Mouse (Mus musculus) midbrain, embryonic 11.5 days (tissue): ENCODE measurements around the gene Spryd7. TPM values are rescaled to one million over a fixed set of nuclear protein-coding genes. Genes with fewer than 3 reads are reported as not detected.
"Not testable (repeated sequence)": the region's sequence is repeated elsewhere in the genome, so short reads cannot be mapped to it uniquely, and the experiment has no call there.

ENCODE experiments used
- ATAC-seq: fragments of 200-750 bp; cut with Nextera tagmentation; 2 replicates; pipeline ENCODE4 v1.8.0; 2017; ENCODE audit warnings: moderate TSS enrichment, moderate library complexity; ENCODE audit not compliant: low FRiP score
- DNase-seq: peaks from one replicate; pipeline ENCODE4 v3.0.0; 2015; ENCODE audit warnings: low spot score; ENCODE audit errors: missing footprints
- H3K27ac ChIP-seq: fragments of 300-500 bp; sonication (generic); 2 replicates; pipeline ENCODE4 v1.5.1; 2014; ENCODE audit warnings: low read depth, low read length
- H3K27me3 ChIP-seq: fragments of 300-500 bp; sonication (generic); 2 replicates; pipeline ENCODE4 v1.6.1; 2014; ENCODE audit warnings: mild to moderate bottlenecking, low read length, moderate library complexity, mixed read lengths; ENCODE audit not compliant: control insufficient read depth, insufficient read depth
- H3K36me3 ChIP-seq: fragments of 300-500 bp; sonication (generic); 2 replicates; pipeline ENCODE4 v1.6.1; 2014; ENCODE audit warnings: mild to moderate bottlenecking, low read length, moderate library complexity, mixed read lengths; ENCODE audit not compliant: control insufficient read depth, insufficient read depth
- H3K4me1 ChIP-seq: fragments of 300-500 bp; sonication (generic); 2 replicates; pipeline ENCODE4 v1.6.1; 2014; ENCODE audit warnings: low read length; ENCODE audit not compliant: control insufficient read depth, insufficient read depth
- H3K4me2 ChIP-seq: fragments of 300-500 bp; sonication (generic); 2 replicates; pipeline ENCODE4 v1.6.1; 2014; ENCODE audit warnings: mild to moderate bottlenecking, moderate library complexity
- H3K4me3 ChIP-seq: fragments of 300-500 bp; sonication (generic); 2 replicates; pipeline ENCODE4 v1.5.1; 2014; ENCODE audit warnings: low read depth, low read length
- H3K9ac ChIP-seq: fragments of 300-500 bp; sonication (generic); 2 replicates; pipeline ENCODE4 v1.6.1; 2014; ENCODE audit warnings: low read length
- H3K9me3 ChIP-seq: fragments of 300-500 bp; sonication (generic); 2 replicates; pipeline ENCODE4 v1.6.1; 2016; ENCODE audit warnings: low read length; ENCODE audit not compliant: control insufficient read depth
- WGBS: fragments of 180-500 bp; shearing (Covaris S2); extraction: QIAGEN DNeasy Blood & Tissue Kit; methylation state at CpG from one replicate; pipeline ENCODE4 v1.1.7; 2014; 5-methylcytosine and 5-hydroxymethylcytosine counted together
- polyA plus RNA-seq: library from polyadenylated mRNA; unstranded; fragments of >200 nt; fragmentation: Nextera tagmentation; extraction: Ambion mirVana; gene quantifications from 2 replicates; pipeline ENCODE4 v1.2.1, GENCODE M21; 2014

Gene Spryd7
- polyA plus RNA-seq, 1 experiment from 2014 or later, result 16.2 TPM

DNA sequence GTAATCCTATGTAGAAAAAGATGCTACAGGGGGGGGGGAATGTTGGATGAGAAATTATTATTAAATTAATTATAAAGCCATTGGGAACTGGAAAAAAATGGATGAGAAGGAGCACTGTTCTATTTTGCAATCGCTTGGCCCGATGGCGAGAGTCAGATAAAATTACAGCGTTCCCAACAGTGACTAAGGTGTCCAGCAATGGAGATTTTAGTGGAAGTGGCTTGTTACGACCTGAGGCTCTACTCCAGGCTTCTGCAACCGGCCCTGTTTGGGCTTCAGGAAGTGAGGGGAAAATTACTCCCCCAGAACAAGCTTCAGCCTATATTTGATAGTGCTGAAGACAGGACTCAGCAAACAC lies 776 bp downstream of the Spryd7 start:
- Histone ChIP-seq H3K9me3 (no peaks in the 10 kb centered on the region), H3K9ac (peak overlapping the region; percentile 71), H3K36me3 (no peaks in the 10 kb centered on the region), H3K27me3 (0 out of 2 replicates have a peak, but pooled peaks cover 2% of the 10 kb centered on the region), H3K4me2 (peak overlapping the region; percentile 90), H3K4me1 (peaks cover 4% of the 10 kb centered on the region; the same call in 1 of the 2 replicates), H3K27ac (peak overlapping the region; percentile 61; the same call in 1 of the 2 replicates), H3K4me3 (peak overlapping the region; percentile 57)
- DNase-seq (no peak), ATAC-seq (no peak)
- WGBS, result 9% methylated on average over 6 of the region's 6 CpGs

DNA sequence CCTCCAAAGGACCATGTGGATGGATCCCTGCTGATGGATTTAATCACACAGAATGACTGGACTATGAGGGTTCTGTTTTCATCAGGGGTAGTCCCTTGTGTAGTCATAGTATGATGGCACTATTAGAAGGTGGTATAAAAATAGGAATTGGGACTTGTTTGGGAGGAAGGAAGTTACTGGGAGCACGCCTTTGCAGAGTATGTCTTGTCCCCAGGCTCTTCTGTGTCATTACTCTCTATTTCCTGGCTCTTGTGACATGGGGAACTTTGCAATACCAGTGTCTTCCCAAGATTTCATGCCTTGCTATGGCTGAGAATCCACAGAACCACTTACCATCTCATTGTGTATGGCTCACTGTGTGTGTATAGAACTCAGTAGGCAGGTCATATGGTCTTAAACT lies 8.1 kb downstream of the Spryd7 start:
- Histone ChIP-seq H3K4me3 (no peak overlapping the region), H3K27me3 (no peaks in the 10 kb centered on the region), H3K36me3 (0 out of 2 replicates have a peak, but pooled peaks cover 2% of the 10 kb centered on the region), H3K4me2 (no peak overlapping the region), H3K9me3 (no peaks in the 10 kb centered on the region), H3K27ac (no peak overlapping the region), H3K4me1 (no peaks in the 10 kb centered on the region), H3K9ac (no peak overlapping the region)
- no peak for DNase-seq
- WGBS, result 84% methylated on average over 1 of the region's 1 CpGs
- ATAC-seq, result no peak

DNA sequence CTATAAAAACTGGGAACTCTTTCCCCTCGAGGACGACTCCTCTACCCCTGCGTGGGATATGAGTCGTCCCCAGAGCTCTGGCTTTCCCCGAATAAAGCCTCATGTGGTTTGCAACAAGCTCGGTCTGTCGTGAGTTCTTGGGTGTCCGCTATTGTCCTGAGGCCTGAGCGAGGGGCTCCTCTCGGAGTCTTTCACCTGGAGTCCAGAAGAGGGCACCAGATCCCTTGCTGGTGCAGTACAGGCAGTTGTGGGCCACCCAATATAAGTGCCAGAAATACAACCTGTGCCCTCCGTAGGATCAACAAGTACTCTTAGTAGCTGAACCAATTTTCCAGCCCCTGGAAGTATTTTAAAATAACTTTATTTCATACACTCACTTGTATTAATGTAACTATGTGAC lies 18.9 kb downstream of the Spryd7 start:
- not testable (repeated sequence) for H3K4me3 ChIP-seq, H3K27ac ChIP-seq, H3K9ac ChIP-seq, H3K36me3 ChIP-seq, ATAC-seq, DNase-seq, H3K9me3 ChIP-seq, H3K4me2 ChIP-seq, H3K27me3 ChIP-seq, H3K4me1 ChIP-seq
- WGBS, result 78% methylated on average over 6 of the region's 11 CpGs

DNA sequence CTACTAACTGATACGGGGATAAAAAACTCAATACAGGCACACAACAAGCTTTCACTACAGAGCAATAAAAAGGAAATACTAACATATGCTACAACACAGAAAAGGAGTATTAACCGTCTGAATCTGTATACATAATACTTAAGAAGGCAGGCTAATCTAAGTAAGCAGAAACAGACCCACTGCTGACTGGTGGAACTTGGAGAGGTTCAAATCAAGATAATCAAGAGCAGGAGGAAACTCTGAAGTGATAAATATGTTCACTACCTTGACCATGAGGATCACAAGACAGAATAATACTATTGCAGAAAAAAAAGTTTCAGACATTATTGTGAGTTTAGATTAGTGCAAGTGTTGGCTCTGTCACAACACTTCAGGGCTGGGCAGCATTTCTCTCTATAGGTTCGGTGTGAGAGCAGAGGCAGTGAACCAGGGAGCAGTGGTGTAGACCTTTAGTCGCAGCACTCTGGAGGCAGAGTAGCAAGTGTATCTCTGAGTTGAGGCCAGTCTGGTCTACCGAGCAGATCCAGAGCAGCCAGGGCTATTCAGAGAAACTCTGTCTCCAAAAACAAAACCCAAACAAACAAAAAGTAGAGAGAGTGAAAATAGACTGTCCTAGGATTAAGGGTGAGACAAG lies 19.9 kb downstream of the Spryd7 start:
- no peak for DNase-seq
- WGBS, result 86% methylated on average over 5 of the region's 5 CpGs
- H3K27ac ChIP-seq, result no peak overlapping the region
- H3K4me3 ChIP-seq, result no peak overlapping the region
- ATAC-seq, result no peak
- H3K4me2 ChIP-seq, result no peak overlapping the region
- H3K27me3 ChIP-seq, result no peaks in the 10 kb centered on the region
- no peaks in the 10 kb centered on the region; the same call in 1 of the 2 replicates for H3K9me3 ChIP-seq
- no peaks in the 10 kb centered on the region for H3K4me1 ChIP-seq
- no peak overlapping the region for H3K9ac ChIP-seq
- no peaks in the 10 kb centered on the region for H3K36me3 ChIP-seq

DNA sequence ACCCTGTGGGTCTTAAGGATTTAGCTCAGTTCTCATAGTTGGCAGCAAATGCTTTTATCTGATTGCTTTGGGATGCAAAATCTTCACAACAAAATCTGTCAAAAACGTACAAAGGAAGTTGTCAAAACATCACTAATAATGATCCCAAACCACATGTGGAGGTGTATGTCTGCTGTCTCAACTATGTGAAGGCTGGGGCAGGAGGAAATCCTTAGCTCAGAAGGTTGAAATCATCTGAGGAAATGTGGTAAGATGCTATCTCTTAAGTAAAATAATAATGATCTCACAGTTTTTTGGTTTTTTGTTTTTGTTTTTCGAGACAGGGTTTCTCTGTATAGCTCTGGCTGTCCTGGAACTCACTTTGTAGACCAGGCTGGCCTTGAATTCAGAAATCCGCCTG lies 20.9 kb downstream of the Spryd7 start:
- Histone ChIP-seq H3K27me3 (no peaks in the 10 kb centered on the region), H3K4me1 (no peaks in the 10 kb centered on the region), H3K36me3 (no peaks in the 10 kb centered on the region), H3K9me3 (no peaks in the 10 kb centered on the region; the same call in 1 of the 2 replicates), H3K27ac (no peak overlapping the region), H3K4me3 (no peak overlapping the region), H3K4me2 (no peak overlapping the region), H3K9ac (no peak overlapping the region)
- 88% methylated on average over 3 of the region's 3 CpGs for WGBS
- ATAC-seq, result no peak
- DNase-seq, result no peak

DNA sequence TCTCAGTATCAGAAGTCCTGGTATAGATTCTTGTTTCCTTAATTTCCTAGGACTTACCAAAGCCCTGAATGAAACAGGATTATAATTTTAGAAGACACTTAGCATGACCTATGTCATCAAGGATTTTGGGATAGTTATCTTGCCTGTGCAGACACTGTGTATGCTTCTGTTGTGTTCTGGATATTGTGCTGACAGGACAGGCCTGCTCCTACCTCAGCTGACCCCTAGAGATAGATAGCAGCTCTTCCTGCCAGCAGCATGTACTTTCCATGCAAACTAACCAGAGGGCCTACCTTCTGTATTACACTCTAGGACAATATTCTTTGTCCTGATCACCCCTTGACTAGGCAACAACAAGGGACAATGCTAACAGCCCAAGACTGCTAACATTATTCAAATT lies 25.7 kb downstream of the Spryd7 start:
- no peak for ATAC-seq
- Histone ChIP-seq H3K9ac (no peak overlapping the region), H3K27me3 (no peaks in the 10 kb centered on the region), H3K9me3 (no peaks in the 10 kb centered on the region; the same call in 1 of the 2 replicates), H3K4me3 (no peak overlapping the region), H3K27ac (no peak overlapping the region), H3K36me3 (no peaks in the 10 kb centered on the region), H3K4me2 (no peak overlapping the region), H3K4me1 (no peaks in the 10 kb centered on the region)
- DNase-seq, result no peak

DNA sequence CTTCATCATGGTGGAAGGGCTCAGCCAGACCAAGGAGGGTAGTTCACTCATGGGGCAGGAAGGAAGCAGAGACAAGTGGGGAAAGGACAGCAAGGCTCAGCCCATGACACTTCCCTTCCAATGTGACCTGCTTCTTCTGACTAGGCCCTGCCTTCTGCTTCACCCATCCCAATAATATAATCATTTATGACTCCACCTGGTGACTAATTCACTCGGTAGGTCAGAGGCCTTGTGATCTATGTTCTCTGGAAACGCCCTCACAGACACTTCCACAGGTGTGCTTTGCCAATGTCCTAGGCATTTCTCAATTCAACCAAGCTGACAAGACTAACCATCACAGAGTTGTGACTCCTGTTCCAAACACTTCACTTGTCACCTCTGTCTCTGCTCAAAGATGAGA lies 26.3 kb downstream of the Spryd7 start:
- Histone ChIP-seq H3K9me3 (no peaks in the 10 kb centered on the region; the same call in 1 of the 2 replicates), H3K4me1 (no peaks in the 10 kb centered on the region), H3K9ac (no peak overlapping the region), H3K27me3 (no peaks in the 10 kb centered on the region), H3K4me2 (no peak overlapping the region), H3K36me3 (no peaks in the 10 kb centered on the region), H3K27ac (no peak overlapping the region), H3K4me3 (no peak overlapping the region)
- ATAC-seq (no peak), DNase-seq (no peak)
- 88% methylated on average over 2 of the region's 2 CpGs for WGBS

DNA sequence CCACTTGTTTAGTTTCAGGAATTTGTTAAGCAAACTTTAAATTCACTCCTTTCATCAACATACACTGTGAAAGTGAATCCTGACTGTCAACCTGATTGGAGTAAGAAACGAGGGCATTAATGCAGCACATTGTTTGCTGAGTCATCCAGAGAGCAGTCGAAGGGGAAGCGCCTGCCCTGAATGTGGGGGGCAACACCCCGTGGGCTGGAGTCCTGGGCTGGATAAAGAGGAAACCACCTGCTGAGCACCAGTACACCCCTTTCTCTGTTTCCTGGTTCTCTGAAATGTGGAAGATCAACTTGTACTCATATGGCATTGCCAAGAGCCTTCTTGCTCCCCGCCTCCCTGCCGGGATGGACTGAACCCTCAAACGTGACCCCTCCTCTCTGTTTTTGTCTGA lies 27.2 kb downstream of the Spryd7 start:
- Histone ChIP-seq H3K36me3 (no peaks in the 10 kb centered on the region), H3K4me1 (no peaks in the 10 kb centered on the region), H3K4me2 (no peak overlapping the region), H3K9me3 (no peaks in the 10 kb centered on the region), H3K27ac (no peak overlapping the region), H3K4me3 (no peak overlapping the region), H3K9ac (no peak overlapping the region), H3K27me3 (no peaks in the 10 kb centered on the region)
- DNase-seq (no peak), ATAC-seq (no peak)
- WGBS, result 76% methylated on average over 7 of the region's 7 CpGs

DNA sequence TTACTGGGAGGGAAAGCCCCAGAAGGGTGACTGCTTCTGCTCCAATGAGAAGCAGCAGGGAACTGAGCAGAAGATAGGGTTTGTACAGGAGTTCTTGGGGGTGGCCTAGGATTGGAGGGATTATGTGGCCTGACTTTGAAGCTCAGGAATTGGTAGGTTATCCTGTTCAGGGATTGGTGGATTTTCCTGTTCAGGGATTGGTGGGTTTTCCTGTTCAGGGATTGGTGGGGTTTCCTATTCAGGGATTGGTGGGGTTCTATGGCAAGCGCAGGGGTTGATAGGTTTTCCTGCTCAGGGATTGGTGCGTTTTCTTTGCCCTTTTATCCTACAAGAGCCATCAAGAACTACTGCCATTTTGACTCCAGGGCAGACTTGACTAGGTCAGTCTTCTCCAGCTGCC lies 30.7 kb downstream of the Spryd7 start:
- ATAC-seq, result no peak

More for the DNA sequence above, 30.7 kb downstream of the Spryd7 start:
- Histone ChIP-seq H3K4me3 (no peak overlapping the region), H3K4me2 (no peak overlapping the region), H3K4me1 (no peaks in the 10 kb centered on the region), H3K27ac (no peak overlapping the region), H3K36me3 (no peaks in the 10 kb centered on the region), H3K27me3 (no peaks in the 10 kb centered on the region), H3K9me3 (no peaks in the 10 kb centered on the region), H3K9ac (no peak overlapping the region)
- DNase-seq, result no peak
- 83% methylated on average over 2 of the region's 2 CpGs for WGBS
